Mouse (Mus musculus): ENCODE data around the gene Sik3. TPM values are rescaled to one million over a fixed set of nuclear protein-coding genes. Genes with fewer than 3 reads are reported as not detected.

Sik3 gene
- polyA plus RNA-seq, 1 experiment from 2014 or later, result 10.6 TPM

Other genes starting within 250 kb of the Sik3 start
- 21.7 and 23.6 TPM in 2 replicates for gene Cep164, start 184.1 kb upstream of the Sik3 start, polyA plus RNA-seq (2014; fragmentation: Nextera tagmentation; extraction: Ambion mirVana)
- 22.9 and 25.4 TPM in 2 replicates for gene Bace1, start 174.2 kb upstream of the Sik3 start, polyA plus RNA-seq (2014; fragmentation: Nextera tagmentation; extraction: Ambion mirVana)
- gene Pcsk7, start 106.3 kb upstream of the Sik3 start, polyA plus RNA-seq (2014; fragmentation: Nextera tagmentation; extraction: Ambion mirVana), result 13.4 and 15.4 TPM in 2 replicates
- 64.0 and 66.7 TPM in 2 replicates for gene Rnf214, start 105.9 kb upstream of the Sik3 start, polyA plus RNA-seq (2014; fragmentation: Nextera tagmentation; extraction: Ambion mirVana)
- gene Tagln, start 76.8 kb upstream of the Sik3 start, polyA plus RNA-seq (2014; fragmentation: Nextera tagmentation; extraction: Ambion mirVana), result 5.1 and 7.7 TPM in 2 replicates
- gene Sidt2, start 57.6 kb upstream of the Sik3 start, polyA plus RNA-seq (2014; fragmentation: Nextera tagmentation; extraction: Ambion mirVana), result 24.3 and 26.6 TPM in 2 replicates
- gene Pafah1b2, start 130 bp upstream of the Sik3 start, polyA plus RNA-seq (2014; fragmentation: Nextera tagmentation; extraction: Ambion mirVana), result 219 and 224 TPM in 2 replicates
- 1.5 and 2.9 TPM in 2 replicates for gene Apoa1, start 215.8 kb downstream of the Sik3 start, polyA plus RNA-seq (2014; fragmentation: Nextera tagmentation; extraction: Ambion mirVana)
- gene Apoc3, start 222.8 kb downstream of the Sik3 start, polyA plus RNA-seq (2014; fragmentation: Nextera tagmentation; extraction: Ambion mirVana), result not detected in 2 replicates
- not detected in 2 replicates for gene Apoa4, start 227.9 kb downstream of the Sik3 start, polyA plus RNA-seq (2014; fragmentation: Nextera tagmentation; extraction: Ambion mirVana)

Data from limb, embryonic 11.5 days (tissue).